Mouse (Mus musculus) hindbrain, embryonic 11.5 days (tissue): Measurements from ENCODE around the gene Cyp11a1. TPM values are rescaled to one million over a fixed set of nuclear protein-coding genes. Genes with fewer than 3 reads are reported as not detected.
A peak's percentile ranks its signal among the peaks of the same experiment; 100 is the strongest.

Experiments
- ATAC-seq: fragments of 200-750 bp; cut with Nextera tagmentation; 2 replicates; pipeline ENCODE4 v1.8.0; 2017; ENCODE audit warnings: mild to moderate bottlenecking, moderate TSS enrichment, moderate library complexity; ENCODE audit not compliant: low FRiP score
- DNase-seq: peaks from one replicate; pipeline ENCODE4 v3.0.0-alpha.2; 2015; ENCODE audit warnings: low spot score
- H3K27ac ChIP-seq: fragments of 300-500 bp; sonication (generic); 2 replicates; pipeline ENCODE4 v1.5.1; 2014; ENCODE audit warnings: mild to moderate bottlenecking, low read depth, low read length
- H3K27me3 ChIP-seq: fragments of 300-500 bp; sonication (generic); 2 replicates; pipeline ENCODE4 v1.6.1; 2014; ENCODE audit warnings: mild to moderate bottlenecking, low read length, moderate library complexity, mixed read lengths; ENCODE audit not compliant: control insufficient read depth, insufficient read depth
- H3K36me3 ChIP-seq: fragments of 300-500 bp; sonication (generic); 2 replicates; pipeline ENCODE4 v1.6.1; 2014; ENCODE audit warnings: mild to moderate bottlenecking, low read length, moderate library complexity, mixed read lengths; ENCODE audit not compliant: control insufficient read depth, insufficient read depth
- H3K4me1 ChIP-seq: fragments of 300-500 bp; sonication (generic); replicated peaks from 2 replicates; pipeline ENCODE4 v1.6.1; 2014; ENCODE audit warnings: low read length, mixed read lengths; ENCODE audit not compliant: control insufficient read depth, insufficient read depth
- H3K4me2 ChIP-seq: fragments of 300-500 bp; sonication (generic); replicated peaks from 2 replicates; pipeline ENCODE4 v1.6.1; 2014; ENCODE audit warnings: mild to moderate bottlenecking, low read depth, low read length
- H3K4me3 ChIP-seq: fragments of 300-500 bp; sonication (generic); 2 replicates; pipeline ENCODE4 v1.5.1; 2014; ENCODE audit warnings: low read depth, low read length
- H3K9ac ChIP-seq: fragments of 300-500 bp; sonication (generic); 2 replicates; pipeline ENCODE4 v1.6.1; 2014; ENCODE audit warnings: low read depth, low read length
- H3K9me3 ChIP-seq: fragments of 300-500 bp; sonication (generic); 2 replicates; pipeline ENCODE4 v1.6.1; 2016; ENCODE audit warnings: low read length; ENCODE audit not compliant: control insufficient read depth
- WGBS: fragments of 180-500 bp; shearing (Covaris S2); extraction: QIAGEN DNeasy Blood & Tissue Kit; methylation state at CpG from one replicate; pipeline ENCODE4 v1.1.7; 2014; 5-methylcytosine and 5-hydroxymethylcytosine counted together
- polyA plus RNA-seq: library from polyadenylated mRNA; unstranded; fragments of >200 nt; fragmentation: Nextera tagmentation; extraction: Ambion mirVana; gene quantifications from 2 replicates; pipeline ENCODE4 v1.2.1, GENCODE M21; 2014

Cyp11a1 gene
- polyA plus RNA-seq, 1 experiment from 2014 or later = not detected

- no peaks in the 10 kb centered on the region for H3K9me3 ChIP-seq
- ATAC-seq = no peak
- WGBS = 30% methylated on average over 5 of the region's 5 CpGs
- no peak overlapping the region for H3K9ac ChIP-seq
- no peak overlapping the region for H3K27ac ChIP-seq
- H3K4me2 ChIP-seq = no peak overlapping the region
- H3K36me3 ChIP-seq = no peaks in the 10 kb centered on the region
- H3K4me3 ChIP-seq = no peak overlapping the region
- peaks cover 16% of the 10 kb centered on the region for H3K4me1 ChIP-seq
- H3K27me3 ChIP-seq = 0 out of 2 replicates have a peak, but pooled peaks cover 3% of the 10 kb centered on the region
- no peak for DNase-seq
Measured at GRCm38 (mm10) chr9:58051937-58052336, 45.7 kb downstream of the Cyp11a1 start.

- ATAC-seq = no peak
- peaks cover 3% of the 10 kb centered on the region; the same call in 1 of the 2 replicates for H3K27me3 ChIP-seq
- peaks cover 14% of the 10 kb centered on the region for H3K4me1 ChIP-seq
- H3K4me3 ChIP-seq = no peak overlapping the region
- no peak overlapping the region for H3K27ac ChIP-seq
- 8% methylated on average over 3 of the region's 3 CpGs for WGBS
- peak; percentile 72 for DNase-seq
- H3K36me3 ChIP-seq = no peaks in the 10 kb centered on the region
- H3K4me2 ChIP-seq = no peak overlapping the region
- no peaks in the 10 kb centered on the region for H3K9me3 ChIP-seq
- H3K9ac ChIP-seq = no peak overlapping the region; the same call in 1 of the 2 replicates
Measured at GRCm38 (mm10) chr9:58053102-58053501, 46.9 kb downstream of the Cyp11a1 start.

- 36% methylated on average over 3 of the region's 3 CpGs for WGBS
Measured at GRCm38 (mm10) chr9:58053544-58053943, 47.3 kb downstream of the Cyp11a1 start.

GRCm38 (mm10) chr9:58054032-58054431 is 47.8 kb downstream of the Cyp11a1 start:
- ATAC-seq = no peak
- H3K9ac ChIP-seq = no peak overlapping the region

More at GRCm38 (mm10) chr9:58053544-58053943, 47.3 kb downstream of the Cyp11a1 start:
- DNase-seq (no peak), ATAC-seq (no peak)
- H3K4me3 ChIP-seq = no peak overlapping the region
- H3K9me3 ChIP-seq = no peaks in the 10 kb centered on the region
- H3K36me3 ChIP-seq = no peaks in the 10 kb centered on the region
- no peak overlapping the region for H3K4me2 ChIP-seq
- H3K4me1 ChIP-seq = peaks cover 9% of the 10 kb centered on the region
- no peak overlapping the region; the same call in 1 of the 2 replicates for H3K9ac ChIP-seq
- H3K27ac ChIP-seq = 0 out of 2 replicates have a peak overlapping the region, but pooled peaks have one; percentile 33
- H3K27me3 ChIP-seq = peaks cover 3% of the 10 kb centered on the region; the same call in 1 of the 2 replicates

GRCm38 (mm10) chr9:58055666-58056065 is 49.5 kb downstream of the Cyp11a1 start:
- no peak for ATAC-seq
- H3K4me3 ChIP-seq = no peak overlapping the region
- 0 out of 2 replicates have a peak, but pooled peaks cover 3% of the 10 kb centered on the region for H3K4me1 ChIP-seq
- no peak for DNase-seq
- no peak overlapping the region for H3K9ac ChIP-seq
- H3K36me3 ChIP-seq = no peaks in the 10 kb centered on the region
- H3K27me3 ChIP-seq = no peaks in the 10 kb centered on the region; the same call in 1 of the 2 replicates
- no peak overlapping the region for H3K4me2 ChIP-seq
- WGBS = 79% methylated on average over 5 of the region's 5 CpGs
- H3K27ac ChIP-seq = no peak overlapping the region
- H3K9me3 ChIP-seq = no peaks in the 10 kb centered on the region

More at GRCm38 (mm10) chr9:58054032-58054431, 47.8 kb downstream of the Cyp11a1 start:
- WGBS = 96% methylated on average over 1 of the region's 1 CpGs
- Histone ChIP-seq H3K9me3 (no peaks in the 10 kb centered on the region), H3K4me3 (no peak overlapping the region), H3K36me3 (no peaks in the 10 kb centered on the region), H3K4me2 (no peak overlapping the region), H3K4me1 (peaks cover 6% of the 10 kb centered on the region), H3K27ac (no peak overlapping the region), H3K27me3 (peaks cover 3% of the 10 kb centered on the region; the same call in 1 of the 2 replicates)
- DNase-seq = no peak

GRCm38 (mm10) chr9:58059920-58060319 is 53.7 kb downstream of the Cyp11a1 start:
- DNase-seq (no peak), ATAC-seq (no peak)
- Histone ChIP-seq H3K9me3 (no peaks in the 10 kb centered on the region), H3K4me3 (no peak overlapping the region), H3K4me2 (no peak overlapping the region), H3K4me1 (peaks cover 3% of the 10 kb centered on the region; the same call in 1 of the 2 replicates), H3K9ac (no peak overlapping the region), H3K27ac (no peak overlapping the region), H3K27me3 (no peaks in the 10 kb centered on the region; the same call in 1 of the 2 replicates), H3K36me3 (no peaks in the 10 kb centered on the region)
- WGBS = 59% methylated on average over 1 of the region's 1 CpGs

GRCm38 (mm10) chr9:58060677-58061667 is 54.8 kb downstream of the Cyp11a1 start:
- Histone ChIP-seq H3K9ac (no peak overlapping the region), H3K27me3 (no peaks in the 10 kb centered on the region; the same call in 1 of the 2 replicates), H3K9me3 (no peaks in the 10 kb centered on the region), H3K4me2 (no peak overlapping the region), H3K4me1 (peaks cover 4% of the 10 kb centered on the region; the same call in 1 of the 2 replicates), H3K36me3 (no peaks in the 10 kb centered on the region), H3K4me3 (no peak overlapping the region), H3K27ac (peak overlapping the region; percentile 70)
- 9% methylated on average over 23 of the region's 23 CpGs for WGBS
- DNase-seq (peak; percentile 85), ATAC-seq (peak; percentile 72)

- Histone ChIP-seq H3K9me3 (no peaks in the 10 kb centered on the region), H3K27ac (no peak within 1 kb of the TSS), H3K4me1 (peaks cover 4% of the 10 kb centered on the region; the same call in 1 of the 2 replicates), H3K27me3 (no peaks in the 10 kb centered on the region), H3K36me3 (no peaks in the 10 kb centered on the region), H3K4me3 (no peak within 1 kb of the TSS), H3K4me2 (no peak within 1 kb of the TSS), H3K9ac (no peak within 1 kb of the TSS)
- ATAC-seq (no peak), DNase-seq (no peak)
- WGBS = 24% methylated on average over 3 of the region's 3 CpGs
Measured at GRCm38 (mm10) chr9:58063531-58063930, 57.3 kb downstream of the Cyp11a1 start, which contains the start of gene Stra6. TSS of gene Stra6 (plus strand) at chr9:58063788.
